Mouse (Mus musculus): ENCODE measurements around the gene Rad51ap1. TPM values are rescaled to one million over a fixed set of nuclear protein-coding genes. Genes with fewer than 3 reads are reported as not detected.

Gene Rad51ap1
- total RNA-seq (2021), result 10 to 100 TPM; 18.5 to 19.7 TPM
- long read RNA-seq, experiment 1, partial matches to known transcripts, result 0 of 11 reads
- long read RNA-seq, experiment 1, other reads (novel, unspliced or antisense), result 6 of 11 reads
- long read RNA-seq, experiment 2, transcript Rad51ap1-202 (9 exons, 1,871 nt), result major isoform, 6 of 16 reads
- long read RNA-seq, experiment 2, partial matches to known transcripts, result 0 of 16 reads
- long read RNA-seq, experiment 2, other reads (novel, unspliced or antisense), result 6 of 16 reads

- peak; percentile 86 for DNase-seq (ENCODE audit: low spot score in 2 of 2)
Measured at GRCm38 (mm10) chr6:126939487-126940171, at the start of gene Rad51ap1, which contains the start of gene D6Wsu163e. Gene Rad51ap1 (minus strand): TSS chr6:126939587. Gene D6Wsu163e (plus strand): TSS chr6:126939962.

DNA sequence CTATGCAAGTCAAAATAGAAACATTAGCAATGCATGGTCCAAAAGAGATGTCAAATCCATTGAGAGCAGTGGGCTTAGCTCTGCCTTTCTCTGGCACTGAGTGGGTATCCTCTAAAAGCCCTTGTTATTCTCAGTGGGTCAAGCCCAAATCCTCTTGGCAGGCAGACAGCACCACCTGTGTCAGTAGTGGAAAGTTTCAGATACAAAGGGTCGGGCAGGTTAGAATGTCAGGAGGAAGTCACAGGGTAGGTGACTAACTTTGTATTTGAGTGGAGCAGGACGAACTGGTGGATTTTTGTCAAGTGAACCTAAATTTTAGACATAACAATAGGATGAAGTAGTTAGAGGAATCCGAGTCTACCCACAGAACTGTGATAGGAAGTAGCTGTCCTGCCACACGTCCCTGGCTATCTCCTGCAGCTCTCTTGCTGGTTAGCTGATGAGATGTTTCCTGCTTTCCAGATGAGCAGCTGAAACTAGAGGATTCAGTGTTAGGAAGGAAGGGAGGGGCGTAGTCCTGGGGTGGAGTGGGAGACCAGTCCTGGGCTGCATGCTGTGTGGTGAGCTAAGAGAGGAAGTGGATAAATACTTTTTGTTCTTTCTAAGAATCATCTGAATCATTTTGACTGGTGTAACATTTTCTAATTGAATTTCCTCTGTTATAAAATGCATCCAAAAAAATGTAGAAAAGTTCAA is 42.3 kb upstream of the Rad51ap1 start:
- DNase-seq (ENCODE audit: low spot score in 2 of 2), result no peak

DNA sequence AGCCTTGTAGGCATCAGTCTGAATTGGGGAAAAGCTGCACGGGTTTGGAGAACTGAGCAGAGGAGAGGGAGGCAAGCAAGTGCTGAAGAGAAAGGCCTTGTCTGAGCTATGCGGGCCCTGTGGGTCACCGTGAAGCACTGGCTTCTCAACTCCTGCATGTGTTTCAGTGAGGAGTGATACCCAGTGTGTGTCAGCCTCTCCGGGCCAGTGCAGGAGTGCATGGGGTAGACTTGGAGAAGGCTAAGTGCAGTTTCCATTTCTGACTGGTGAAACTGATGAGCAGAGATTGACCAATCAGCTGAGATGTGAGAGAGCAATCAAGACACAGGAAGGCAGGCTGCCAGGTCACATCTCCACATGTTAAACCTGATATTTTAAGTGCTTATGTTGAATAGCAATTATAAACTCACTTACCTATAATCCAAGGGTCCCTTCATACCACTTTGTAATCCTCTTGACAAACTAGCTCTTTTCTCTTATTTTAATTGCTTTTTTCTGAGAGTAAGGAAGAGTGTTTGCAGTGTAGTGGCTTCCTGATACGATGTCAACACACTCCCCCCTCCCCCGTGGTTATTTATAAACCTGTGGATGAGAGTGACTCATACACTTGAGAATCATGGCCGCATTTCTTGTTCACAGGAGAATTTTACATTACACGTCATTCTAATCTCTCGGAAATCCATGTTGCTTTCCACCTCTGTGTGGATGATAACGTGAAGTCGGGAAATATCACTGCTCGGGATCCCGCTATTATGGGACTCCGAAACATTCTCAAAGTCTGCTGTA is 27.0 kb upstream of the Rad51ap1 start:
- no peak for DNase-seq (ENCODE audit: low spot score in 2 of 2)

GRCm38 (mm10) chr6:126963426-126963825 is 24.0 kb upstream of the Rad51ap1 start:
- no peak for DNase-seq (ENCODE audit: low spot score in 2 of 2)

DNA sequence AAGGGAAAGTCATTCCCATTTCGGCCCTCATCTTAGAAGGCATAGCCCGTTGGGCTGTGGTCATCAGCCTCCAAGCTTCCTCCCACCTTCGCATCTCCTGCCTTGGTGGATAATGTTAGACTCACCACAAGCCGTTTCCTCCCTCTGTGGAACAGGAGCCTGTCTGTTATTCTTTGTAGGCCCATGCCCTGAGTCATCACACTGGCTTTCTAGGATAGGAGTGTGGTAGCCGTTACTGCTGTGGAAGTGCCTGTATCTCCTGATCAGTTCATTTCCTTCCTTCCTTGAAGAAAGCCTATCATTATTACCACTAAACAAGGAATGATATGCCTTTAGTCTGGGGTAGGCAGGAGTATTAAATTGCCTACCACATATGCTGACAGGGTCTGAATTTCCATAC is 23.3 kb upstream of the Rad51ap1 start:
- DNase-seq (ENCODE audit: low spot score in 2 of 2), result no peak

GRCm38 (mm10) chr6:126961371-126962018 is 22.1 kb upstream of the Rad51ap1 start:
- DNase-seq (ENCODE audit: low spot score in 2 of 2), result no peak

GRCm38 (mm10) chr6:126955734-126956133 is 16.3 kb upstream of the Rad51ap1 start:
- peak; percentile 28 to 61 for DNase-seq (ENCODE audit: low spot score in 2 of 2)

- DNase-seq (ENCODE audit: low spot score in 2 of 2), result no peak
Measured at GRCm38 (mm10) chr6:126948336-126948735, 8.9 kb upstream of the Rad51ap1 start.

DNA sequence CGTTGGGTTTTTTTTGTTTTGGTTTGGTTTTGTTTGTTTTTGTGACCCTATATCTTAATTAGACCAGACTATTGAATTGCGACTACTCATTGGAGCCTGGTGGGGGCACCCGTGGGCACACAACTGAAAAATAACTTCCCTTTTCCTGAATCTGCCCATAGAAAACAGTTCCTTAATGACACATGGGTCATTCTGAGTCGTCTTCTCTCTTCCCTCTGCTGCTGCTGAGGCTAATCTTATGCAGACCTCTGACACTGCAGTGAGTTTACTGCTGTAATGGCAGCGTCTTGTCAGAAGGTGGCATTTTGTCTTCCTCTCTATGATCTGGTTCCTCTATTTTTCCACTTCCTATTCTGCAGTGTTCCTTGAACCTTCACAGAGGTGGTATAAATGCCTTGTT is 1.1 kb upstream of the Rad51ap1 start:
- no peak for DNase-seq (ENCODE audit: low spot score in 2 of 2)

GRCm38 (mm10) chr6:126938853-126939486 is 417 bp downstream of the Rad51ap1 start:
- DNase-seq (ENCODE audit: low spot score in 2 of 2), result no peak

DNA sequence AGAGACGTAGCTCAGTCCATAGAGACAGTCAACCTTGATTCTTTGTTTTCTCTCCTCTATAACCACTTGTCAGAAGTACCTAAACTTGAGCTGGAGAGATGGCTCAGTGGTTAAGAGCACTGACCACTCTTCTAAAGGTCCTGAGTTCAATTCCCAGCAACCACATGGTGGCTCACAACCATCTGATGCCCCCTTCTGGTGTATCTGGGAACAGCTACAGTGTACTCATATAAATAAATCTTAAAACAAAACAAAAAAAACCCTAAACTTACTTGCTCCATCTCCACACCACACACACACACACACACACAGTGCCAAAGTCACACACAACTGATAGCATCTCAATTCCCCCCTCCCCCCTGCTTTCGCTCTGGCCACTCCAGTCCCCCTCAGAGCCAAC is 1.3 kb downstream of the Rad51ap1 start:
- DNase-seq (ENCODE audit: low spot score in 2 of 2), result no peak

DNA sequence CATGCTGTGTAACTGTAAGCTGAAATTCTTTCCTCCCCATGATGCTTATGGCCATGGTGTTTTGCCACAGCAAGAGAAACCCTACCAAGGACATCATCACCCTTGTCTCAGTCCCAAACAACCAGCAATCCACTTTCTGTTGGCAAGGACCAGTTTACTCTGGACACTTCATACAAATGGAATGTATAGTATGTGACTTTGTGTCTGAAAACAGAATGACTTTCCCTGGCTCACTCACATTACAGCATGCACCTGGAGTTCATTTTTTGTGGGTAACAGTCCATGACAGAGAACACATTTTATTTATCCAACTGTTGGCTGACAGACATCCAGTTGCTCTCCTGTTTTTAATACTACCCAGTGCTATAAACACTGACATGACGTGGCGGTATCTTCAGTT is 6.5 kb downstream of the Rad51ap1 start:
- no peak for DNase-seq (ENCODE audit: low spot score in 2 of 2)

- no peak for DNase-seq (ENCODE audit: low spot score in 2 of 2)
Measured at GRCm38 (mm10) chr6:126921111-126921881, 18.1 kb downstream of the Rad51ap1 start, which contains the start of gene Dyrk4. Gene Dyrk4 (minus strand): TSS chr6:126921839.

GRCm38 (mm10) chr6:126914928-126915327 is 24.5 kb downstream of the Rad51ap1 start:
- no peak for DNase-seq (ENCODE audit: low spot score in 2 of 2)

DNA sequence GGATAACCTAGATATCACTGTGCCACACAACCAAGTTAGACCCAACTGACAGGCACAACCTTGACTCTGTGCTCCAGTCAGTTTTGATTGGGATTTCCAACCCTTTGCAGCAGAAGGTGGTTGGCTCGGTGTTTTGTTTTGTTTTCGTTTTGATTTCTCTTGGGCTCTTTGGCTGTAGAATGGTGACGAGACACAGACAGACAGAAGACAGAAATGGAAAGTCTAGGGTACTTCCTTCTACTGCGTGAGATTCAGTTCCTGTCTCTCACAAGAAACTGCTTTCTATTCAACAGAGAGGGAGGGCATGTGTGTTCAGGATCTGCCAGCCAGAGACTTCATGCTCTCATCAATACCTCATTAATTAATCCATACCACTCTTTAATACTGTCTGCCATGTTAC is 28.7 kb downstream of the Rad51ap1 start:
- DNase-seq (ENCODE audit: low spot score in 2 of 2), result no peak

DNA sequence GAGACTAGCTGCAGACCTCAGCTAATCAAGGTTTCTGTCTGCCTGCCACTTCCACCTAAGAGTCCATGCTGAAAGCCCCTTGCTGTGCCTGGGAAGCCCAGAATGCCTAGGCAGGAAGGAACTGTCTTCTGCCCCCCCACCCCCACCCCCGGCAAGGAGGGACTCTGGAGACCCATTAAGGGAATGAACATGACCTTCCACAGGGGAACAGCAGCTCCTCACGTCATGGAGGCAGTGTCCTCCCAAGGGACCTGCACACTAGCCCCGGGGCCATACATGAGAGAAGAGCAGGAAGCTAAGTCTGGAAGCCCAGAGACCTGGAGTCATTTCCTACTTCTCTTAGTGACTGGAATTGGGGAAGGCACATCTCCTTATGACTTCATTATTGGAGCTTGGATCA is 31.5 kb downstream of the Rad51ap1 start:
- no peak for DNase-seq (ENCODE audit: low spot score in 2 of 2)

- DNase-seq (ENCODE audit: low spot score in 2 of 2), result no peak
Measured at GRCm38 (mm10) chr6:126907378-126907777, 32.0 kb downstream of the Rad51ap1 start.

DNA sequence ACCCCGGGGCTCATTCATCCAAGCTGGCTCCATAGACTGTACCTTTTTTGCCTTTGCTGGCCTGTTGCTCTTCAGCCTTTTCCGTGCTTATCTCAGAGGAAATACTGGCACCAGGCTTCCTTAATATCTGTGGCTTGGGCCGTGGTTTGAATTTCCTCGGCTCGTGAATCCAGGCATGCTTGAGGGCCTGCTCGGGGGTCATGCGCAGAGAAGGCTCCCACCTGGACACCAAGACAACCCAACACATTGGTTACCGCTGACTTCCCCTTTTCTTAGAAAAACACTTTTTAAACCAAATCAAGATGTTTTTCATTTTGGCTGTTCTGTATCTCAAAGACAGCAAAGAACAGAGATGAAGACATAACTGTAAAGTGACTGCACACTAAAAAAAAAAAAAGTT is 62.3 kb downstream of the Rad51ap1 start:
- DNase-seq (ENCODE audit: low spot score in 2 of 2), result no peak

Data from adrenal gland, postnatal 4 days (tissue).